Mouse (Mus musculus) CH12.LX (cell line): ENCODE measurements around the gene Arl15. TPM values are rescaled to one million over a fixed set of nuclear protein-coding genes. Genes with fewer than 3 reads are reported as not detected.

Experiments
- DNase-seq: peaks from one replicate; pipeline ENCODE4 v3.0.0-alpha.2; 2013; ENCODE audit errors: extremely low read depth
- H3K27ac ChIP-seq: 2 replicates; pipeline ENCODE4 v1.5.1; 2012; ENCODE audit warnings: low read depth, mild to moderate bottlenecking, control low read depth, moderate library complexity; ENCODE audit not compliant: insufficient read depth
- H3K27me3 ChIP-seq: replicated peaks from 2 replicates; pipeline ENCODE3; 2012; ENCODE audit warnings: inconsistent platforms
- H3K36me3 ChIP-seq, 2 experiments: replicated peaks in 1 of 2; 2 replicates each; pipeline versions ENCODE3 to v1.6.1; 2012; ENCODE audit warnings: inconsistent platforms in 1 of 2, low read length in 1 of 2, mild to moderate bottlenecking in 1 of 2, mixed read lengths in 1 of 2, moderate library complexity in 1 of 2; ENCODE audit not compliant: control insufficient read depth in 1 of 2, insufficient read depth in 1 of 2
- H3K4me1 ChIP-seq, 2 experiments: 2 replicates each; pipeline ENCODE4 v1.6.1; 2012; ENCODE audit warnings: inconsistent platforms in 1 of 2, moderate library complexity in 1 of 2; ENCODE audit not compliant: insufficient read depth in 2 of 2, control insufficient read depth in 1 of 2
- H3K4me2 ChIP-seq: 2 replicates; pipeline ENCODE4 v1.6.1; 2012; ENCODE audit warnings: low read depth, mild to moderate bottlenecking, control low read depth; ENCODE audit not compliant: poor library complexity, insufficient read depth, severe bottlenecking
- H3K4me3 ChIP-seq, 3 experiments: fragments of 150-350 bp in 1 of 3; sonication (generic) in 1 of 3; replicated peaks in 1 of 3; 2 replicates each; pipeline versions ENCODE3 to v1.5.1; 2011 to 2012; ENCODE audit warnings: low read depth in 2 of 3, low read length in 2 of 3, mild to moderate bottlenecking in 2 of 3, moderate library complexity in 2 of 3, control low read depth in 1 of 3, improper control_type of control experiment in 1 of 3, inconsistent platforms in 1 of 3, mixed read lengths in 1 of 3; ENCODE audit not compliant: poor library complexity in 1 of 3
- H3K79me2 ChIP-seq: replicated peaks from 2 replicates; pipeline ENCODE4 v1.6.1; 2012; ENCODE audit warnings: mild to moderate bottlenecking, moderate library complexity; ENCODE audit not compliant: control insufficient read depth, poor library complexity, insufficient read depth, severe bottlenecking; ENCODE audit errors: extremely low read depth
- H3K9ac ChIP-seq: 2 replicates; pipeline ENCODE4 v1.6.1; 2012; ENCODE audit warnings: low read depth, mild to moderate bottlenecking, control low read depth, moderate library complexity; ENCODE audit not compliant: insufficient read depth
- H3K9me3 ChIP-seq: replicated peaks from 2 replicates; pipeline ENCODE3; 2012; ENCODE audit warnings: low read length, inconsistent platforms, mixed read lengths
- CHD1 ChIP-seq: IDR thresholded peaks from 2 replicates; pipeline ENCODE4 v1.6.1; 2012; ENCODE audit warnings: low read depth, low read length, improper control_type of control experiment, inconsistent platforms
- CTCF ChIP-seq, 2 experiments: IDR thresholded peaks in 1 of 2; conservative IDR thresholded peaks in 1 of 2; 2 replicates each; pipeline ENCODE4 v1.5.1; 2011 to 2012; ENCODE audit warnings: low read depth in 2 of 2, low read length in 2 of 2, improper control_type of control experiment in 1 of 2, inconsistent platforms in 1 of 2, mild to moderate bottlenecking in 1 of 2, moderate library complexity in 1 of 2
- E2F4 ChIP-seq: IDR thresholded peaks from 2 replicates; pipeline ENCODE4 v1.6.1; 2011; ENCODE audit warnings: low read depth, low read length, improper control_type of control experiment; ENCODE audit not compliant: insufficient replicate concordance
- ELF1 ChIP-seq: IDR thresholded peaks from 2 replicates; pipeline ENCODE4 v1.6.1; 2014; ENCODE audit warnings: low read depth, mild to moderate bottlenecking, inconsistent platforms, low read length, improper control_type of control experiment
- GABPA ChIP-seq: IDR thresholded peaks from 2 replicates; pipeline ENCODE4 v1.6.1; 2012; ENCODE audit warnings: low read depth, low read length, improper control_type of control experiment, inconsistent platforms; ENCODE audit not compliant: insufficient replicate concordance
- IRF4 ChIP-seq: IDR thresholded peaks from 2 replicates; pipeline ENCODE4 v1.6.1; 2014; ENCODE audit warnings: low read depth, mild to moderate bottlenecking, inconsistent platforms, low read length, improper control_type of control experiment
- MAX ChIP-seq: IDR thresholded peaks from 2 replicates; pipeline ENCODE4 v1.6.1; 2011; ENCODE audit warnings: low read length, improper control_type of control experiment
- MAZ ChIP-seq: IDR thresholded peaks from 2 replicates; pipeline ENCODE4 v1.6.1; 2012; ENCODE audit warnings: low read depth, mild to moderate bottlenecking, inconsistent platforms, low read length, improper control_type of control experiment, moderate library complexity
- MEF2A ChIP-seq: IDR thresholded peaks from 2 replicates; pipeline ENCODE4 v1.6.1; 2014; ENCODE audit warnings: low read depth, mild to moderate bottlenecking, inconsistent platforms, low read length, improper control_type of control experiment, borderline replicate concordance
- MXI1 ChIP-seq: IDR thresholded peaks from 2 replicates; pipeline ENCODE4 v1.6.1; 2011; ENCODE audit warnings: mild to moderate bottlenecking, low read depth, low read length, improper control_type of control experiment
- MYC ChIP-seq: IDR thresholded peaks from 2 replicates; pipeline ENCODE4 v1.6.1; 2011; ENCODE audit warnings: low read depth, mild to moderate bottlenecking, improper control_type of control experiment, low read length
- NELFE ChIP-seq: IDR thresholded peaks from 2 replicates; pipeline ENCODE4 v1.6.1; 2011; ENCODE audit warnings: low read depth, low read length, improper control_type of control experiment
- PAX5 ChIP-seq: IDR thresholded peaks from 2 replicates; pipeline ENCODE4 v1.6.1; 2012; ENCODE audit warnings: low read length, inconsistent platforms, mixed read lengths
- POLR2AphosphoS2 ChIP-seq: IDR thresholded peaks from 2 replicates; pipeline ENCODE4 v1.6.1; 2011; ENCODE audit warnings: low read depth, low read length, improper control_type of control experiment
- RCOR1 ChIP-seq: conservative IDR thresholded peaks from 2 replicates; pipeline ENCODE4 v1.6.1; 2012; ENCODE audit warnings: low read depth, mild to moderate bottlenecking, inconsistent platforms, low read length, improper control_type of control experiment
- SIN3A ChIP-seq: IDR thresholded peaks from 2 replicates; pipeline ENCODE4 v1.6.1; 2012; ENCODE audit warnings: low read length, improper control_type of control experiment, inconsistent platforms
- TBP ChIP-seq: conservative IDR thresholded peaks from 2 replicates; pipeline ENCODE4 v1.6.1; 2011; ENCODE audit warnings: low read depth, low read length, improper control_type of control experiment
- TCF12 ChIP-seq: IDR thresholded peaks from 2 replicates; pipeline ENCODE4 v1.6.1; 2014; ENCODE audit warnings: low read depth, mild to moderate bottlenecking, inconsistent platforms, low read length, improper control_type of control experiment
- UBTF ChIP-seq: IDR thresholded peaks from 2 replicates; pipeline ENCODE4 v1.6.1; 2012; ENCODE audit warnings: low read depth, mild to moderate bottlenecking, inconsistent platforms, low read length, improper control_type of control experiment, moderate library complexity
- USF2 ChIP-seq: conservative IDR thresholded peaks from 2 replicates; pipeline ENCODE4 v1.6.1; 2011; ENCODE audit warnings: low read depth, low read length, improper control_type of control experiment
- ZNF384 ChIP-seq: IDR thresholded peaks from 2 replicates; pipeline ENCODE4 v1.6.1; 2012; ENCODE audit warnings: low read depth, low read length, improper control_type of control experiment, inconsistent platforms
- dilution Hi-C: fragments of 300-500 bp; cut with MboI; formaldehyde crosslinking; loops from 2 replicates; pipeline ENCODE4 v1.14.3; 2020; ENCODE audit warnings: low sequenced_read_pairs; ENCODE audit not compliant: extremely low pct_unique_long_range_greater_than_20kb, extremely low pct_ligation_motif_present
- in situ Hi-C: fragments of 300-500 bp; cut with MboI; formaldehyde crosslinking; loops from 3 replicates; pipeline ENCODE4 v1.14.3; 2019; ENCODE audit warnings: low sequenced_read_pairs, low pct_ligation_motif_present, low pct_unique_long_range_greater_than_20kb, mixed read lengths
- polyA plus RNA-seq: library from polyadenylated mRNA; unstranded; fragments of >175 nt; gene quantifications from 2 replicates; pipeline ENCODE4 v1.2.1, GENCODE M21; 2012; ENCODE audit warnings: low read depth; ENCODE audit not compliant: insufficient read length
- total RNA-seq, 2 experiments: library from RNA; depleted of rRNA; stranded (reverse); fragments of 300-350 nt in 1 of 2; fragments of >200 nt in 1 of 2; gene quantifications; 2 replicates each; pipeline ENCODE4 v1.2.3; 2012 to 2014

The Arl15 gene
- total and polyA plus RNA-seq, 3 experiments: 2.2 to 5.2 (median 4.8) TPM

GRCm38 (mm10) chr13:113998811-113999210, 204.5 kb downstream of the Arl15 start:
- Histone ChIP-seq H3K79me2 (no peaks in the 10 kb centered on the region), H3K9ac (no peak overlapping the region), H3K27ac (no peak overlapping the region), H3K4me3 (no peak overlapping the region)
- no peak for DNase-seq
- TF ChIP-seq MYC (no peak), GABPA (no peak), POLR2AphosphoS2 (no peak), MAZ (no peak), USF2 (no peak), PAX5 (no peak), SIN3A (no peak), TCF12 (no peak), UBTF (no peak), ZNF384 (no peak), E2F4 (no peak), CHD1 (no peak), MEF2A (no peak), CTCF (conservative IDR thresholded peaks at IDR 0.05 in 1 of 2, IDR thresholded peaks at IDR 0.05 in 1 of 2; ENCODE audit: low read depth in 2 of 2, low read length in 2 of 2) (no peak), MXI1 (no peak), IRF4 (no peak)
- TF ChIP-seq, all 38 proteins: peak for 0
- H3K9me3 ChIP-seq: no peaks in the 10 kb centered on the region
- no peak overlapping the region for H3K4me2 ChIP-seq
- no peaks in the 10 kb centered on the region for H3K27me3 ChIP-seq
- no peaks in the 10 kb centered on the region for H3K4me1 ChIP-seq
- peaks cover 0 to 11% of the 10 kb centered on the region in 2 experiments for H3K36me3 ChIP-seq
- dilution Hi-C loops: no loop called here
- in situ Hi-C loops: no loop called here

DNA sequence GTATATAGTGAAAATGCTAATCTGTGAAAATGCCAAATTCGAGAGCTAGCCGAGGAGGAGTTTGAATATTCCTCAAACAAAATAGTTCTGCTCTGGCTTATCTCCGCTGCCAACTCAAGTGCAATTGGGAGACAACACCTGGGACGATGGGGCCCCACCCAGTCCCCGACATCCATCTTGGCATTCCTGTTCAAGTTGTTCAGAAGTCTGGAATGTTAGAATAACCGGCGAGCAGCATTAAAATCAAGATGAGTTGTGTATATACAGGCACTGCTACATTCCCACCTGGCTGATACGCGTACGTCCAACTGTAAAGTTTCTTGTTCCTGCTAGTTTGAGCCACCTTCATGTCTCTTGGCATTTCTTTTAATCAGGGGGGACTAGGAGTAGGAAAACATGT, 209.2 kb downstream of the Arl15 start:
- no peak overlapping the region for H3K4me2 ChIP-seq
- no peak for TF ChIP-seq NELFE
- TF ChIP-seq CTCF (conservative IDR thresholded peaks at IDR 0.05 in 1 of 2, IDR thresholded peaks at IDR 0.05 in 1 of 2; ENCODE audit: low read depth in 2 of 2, low read length in 2 of 2): no peak
- no peak for TF ChIP-seq ELF1
- no peak for TF ChIP-seq MAZ
- TF ChIP-seq RCOR1: no peak
- TF ChIP-seq MEF2A: no peak
- TF ChIP-seq ZNF384: no peak
- no peak for TF ChIP-seq USF2
- TF ChIP-seq MAX: no peak
- TF ChIP-seq TBP: no peak
- TF ChIP-seq POLR2AphosphoS2: no peak
- TF ChIP-seq, all 38 proteins: peak for 0
- Histone ChIP-seq H3K4me1 (no peaks in the 10 kb centered on the region), H3K79me2 (no peaks in the 10 kb centered on the region), H3K36me3 (peaks cover 0 to 6% of the 10 kb centered on the region in 2 experiments), H3K27ac (no peak overlapping the region), H3K27me3 (no peaks in the 10 kb centered on the region), H3K9me3 (no peaks in the 10 kb centered on the region), H3K4me3 (no peak overlapping the region), H3K9ac (no peak overlapping the region)
- dilution Hi-C loops: no loop called here
- DNase-seq: no peak
- in situ Hi-C loops: no loop called here
